Mouse (Mus musculus) olfactory bulb, adult 2 months (tissue): ENCODE results near the gene Aif1. TPM values are rescaled to one million over a fixed set of nuclear protein-coding genes. Genes with fewer than 3 reads are reported as not detected.
A peak's percentile ranks its signal among the peaks of the same experiment; 100 is the strongest.

Experiments
- H3K27ac ChIP-seq: fragments of 200-500 bp; 2 replicates; pipeline ENCODE4 v1.5.1; 2012; ENCODE audit warnings: low read depth, low read length; ENCODE audit not compliant: insufficient read depth
- H3K4me1 ChIP-seq: fragments of 200-500 bp; 2 replicates; pipeline ENCODE4 v1.6.1; 2012; ENCODE audit warnings: low read length; ENCODE audit not compliant: control insufficient read depth, insufficient read depth
- H3K4me3 ChIP-seq: fragments of 200-500 bp; 2 replicates; pipeline ENCODE4 v1.5.1; 2012; ENCODE audit warnings: mild to moderate bottlenecking, low read depth, low read length, moderate library complexity; ENCODE audit not compliant: insufficient read depth
- CTCF ChIP-seq: fragments of 200-500 bp; IDR thresholded peaks from 2 replicates; pipeline ENCODE4 v1.5.1; 2012; ENCODE audit warnings: low read depth, mild to moderate bottlenecking, low read length, moderate library complexity; ENCODE audit not compliant: insufficient read depth
- POLR2A ChIP-seq: fragments of 200-500 bp; IDR thresholded peaks from 2 replicates; pipeline ENCODE4 v1.6.1; 2012; ENCODE audit warnings: mild to moderate bottlenecking, low read depth, low read length, moderate library complexity; ENCODE audit not compliant: insufficient read depth
- WGBS: fragments of 180-500 bp; shearing (Covaris S2); methylation state at CpG from one replicate; pipeline ENCODE4 v1.1.7; 2018; 5-methylcytosine and 5-hydroxymethylcytosine counted together
- polyA plus RNA-seq: library from polyadenylated mRNA; stranded (reverse); fragments of >200 nt; gene quantifications from 2 replicates; pipeline ENCODE4 v1.2.4, GENCODE M21; 2012; ENCODE audit warnings: low replicate concordance; ENCODE audit not compliant: missing spikeins, insufficient read depth, insufficient read length

Aif1 gene
- polyA plus RNA-seq, 1 experiment: not detected

DNA sequence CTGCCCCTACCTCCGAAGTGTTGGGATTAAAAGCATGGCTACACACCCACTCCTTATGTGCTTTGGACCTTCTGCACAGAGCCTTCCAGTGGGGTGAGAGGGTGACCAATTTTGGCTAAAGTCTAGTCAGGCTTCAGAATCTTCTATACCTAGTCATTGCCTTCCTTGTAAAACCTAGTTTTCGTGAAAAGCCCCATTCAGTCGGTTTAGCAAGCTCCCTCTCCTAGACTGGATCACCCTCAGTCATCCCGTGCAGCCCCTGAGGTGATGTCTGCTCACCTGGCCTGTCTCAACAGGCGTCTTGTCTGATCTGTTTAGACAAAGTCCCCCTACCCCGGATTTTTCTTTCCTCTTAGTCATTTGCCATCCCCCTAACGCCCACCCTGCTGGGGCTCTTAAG is 22.2 kb upstream of the Aif1 start:
- 78% methylated on average over 7 of the region's 7 CpGs for WGBS
- no peak for TF ChIP-seq CTCF
- no peak for TF ChIP-seq POLR2A
- Histone ChIP-seq H3K4me1 (peaks cover 16% of the 10 kb centered on the region), H3K4me3 (no peak overlapping the region), H3K27ac (no peak overlapping the region)

DNA sequence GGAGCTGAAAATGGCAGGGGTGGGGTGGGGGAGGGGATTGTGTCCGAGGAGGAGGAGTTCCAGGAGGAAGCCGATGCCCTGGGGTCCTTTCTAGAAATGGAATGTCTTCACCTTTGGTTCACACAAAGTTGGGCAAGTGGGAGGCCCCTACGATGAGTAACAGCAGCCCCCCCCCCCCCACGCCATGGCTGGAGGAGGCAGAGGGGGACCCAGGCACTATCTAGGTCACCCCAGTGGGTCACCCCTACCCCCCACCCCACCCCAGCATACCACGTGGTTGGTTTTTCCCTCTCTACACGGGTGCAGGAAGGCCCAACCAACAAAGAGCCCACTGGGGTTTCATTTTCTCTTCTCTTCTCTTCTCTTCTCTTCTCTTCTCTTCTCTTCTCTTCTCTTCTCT is 21.3 kb upstream of the Aif1 start:
- H3K27ac ChIP-seq: no peak overlapping the region
- TF ChIP-seq CTCF (no peak), POLR2A (no peak)
- H3K4me1 ChIP-seq: peaks cover 16% of the 10 kb centered on the region
- 49% methylated on average over 6 of the region's 6 CpGs for WGBS
- no peak overlapping the region for H3K4me3 ChIP-seq

DNA sequence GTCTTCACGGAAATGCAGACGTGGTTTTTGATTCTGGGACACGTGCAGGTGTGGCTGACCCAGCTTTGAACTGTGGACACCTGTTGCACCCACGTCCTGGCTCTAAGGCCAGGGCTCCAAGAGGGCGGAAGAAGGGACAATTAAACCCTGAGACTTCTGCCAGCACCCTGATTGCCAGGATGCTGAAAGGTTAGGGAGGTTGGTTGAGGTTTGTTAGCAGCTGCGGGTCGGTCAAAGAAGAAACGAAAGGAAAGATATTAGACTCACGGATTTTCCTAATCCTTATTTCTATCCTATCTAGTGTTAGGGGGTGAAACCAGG is 20.4 kb upstream of the Aif1 start:
- TF ChIP-seq CTCF: no peak
- TF ChIP-seq POLR2A: no peak
- Histone ChIP-seq H3K4me1 (peaks cover 14% of the 10 kb centered on the region), H3K4me3 (peak overlapping the region; percentile 44; the same call in 1 of the 2 replicates), H3K27ac (no peak overlapping the region)
- 34% methylated on average over 9 of the region's 9 CpGs for WGBS

GRCm38 (mm10) chr17:35195631-35196320 is 19.9 kb upstream of the Aif1 start:
- Histone ChIP-seq H3K4me1 (peaks cover 14% of the 10 kb centered on the region), H3K27ac (no peak overlapping the region), H3K4me3 (peak overlapping the region; percentile 44)
- WGBS: under 1% methylated on average over 66 of the region's 66 CpGs
- no peak for TF ChIP-seq POLR2A
- TF ChIP-seq CTCF: peak; percentile 86

- 52% methylated on average over 19 of the region's 19 CpGs for WGBS
- TF ChIP-seq POLR2A: no peak
- H3K4me3 ChIP-seq: peak overlapping the region; percentile 44
- peaks cover 14% of the 10 kb centered on the region for H3K4me1 ChIP-seq
- H3K27ac ChIP-seq: no peak overlapping the region
Measured at GRCm38 (mm10) chr17:35194844-35195630, 19.2 kb upstream of the Aif1 start.

DNA sequence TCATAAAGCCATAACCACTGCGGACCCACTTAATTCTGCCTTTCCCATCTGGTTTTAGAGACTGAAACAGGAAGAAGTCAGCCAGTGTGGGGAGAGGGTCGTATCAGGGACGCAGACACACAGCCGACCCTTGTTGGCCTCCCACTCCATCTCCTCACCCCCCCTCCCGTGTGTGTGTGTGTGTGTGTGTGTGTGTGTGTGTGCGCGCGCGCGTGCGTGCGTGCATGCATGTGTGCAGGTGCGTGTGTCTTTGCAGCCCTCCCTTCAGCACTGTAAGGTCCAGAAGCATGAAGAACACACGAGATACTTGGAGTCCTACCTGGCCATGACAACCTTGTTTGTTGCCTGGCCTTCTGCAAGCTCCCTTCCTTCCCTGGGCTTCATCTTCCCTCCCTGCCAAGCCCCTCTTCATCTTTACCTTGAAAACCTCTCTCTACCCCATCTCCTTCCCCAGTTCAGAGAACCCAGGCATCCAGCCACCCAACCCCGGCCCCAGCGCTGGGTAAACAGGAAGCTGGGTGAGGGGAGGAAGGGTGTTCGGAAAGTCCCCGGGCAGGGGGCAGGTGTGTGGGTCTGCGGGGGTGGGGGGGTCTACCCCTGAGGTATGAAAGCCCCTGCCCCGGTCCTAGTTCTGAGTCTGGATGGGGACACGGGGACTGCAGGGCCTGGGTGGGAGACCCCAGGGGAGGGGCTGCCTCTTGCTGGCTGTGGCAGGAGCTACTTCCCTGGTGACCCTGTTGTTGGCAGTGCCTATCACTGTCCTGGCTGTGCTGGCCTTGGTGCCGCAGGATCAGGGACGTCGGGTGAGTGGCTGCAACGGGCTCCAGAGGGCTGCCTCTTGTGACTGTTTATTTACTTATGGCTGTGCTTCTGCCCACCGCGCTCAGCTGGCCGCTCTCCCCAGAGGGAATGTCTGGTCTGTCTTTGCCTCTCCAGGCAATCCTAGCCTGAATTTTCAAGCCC is 18.3 kb upstream of the Aif1 start, which contains the start of gene Ltb:
Gene Ltb, plus strand, starts transcription at position 559 of the 963 bp plus-strand sequence.
- WGBS: 85% methylated on average over 28 of the region's 28 CpGs
- TF ChIP-seq CTCF (no peak), POLR2A (no peak)
- Histone ChIP-seq H3K4me1 (peaks cover 14% of the 10 kb centered on the region), H3K27ac (no peak within 1 kb of the TSS), H3K4me3 (peak within 1 kb of the TSS; percentile 44)

GRCm38 (mm10) chr17:35192924-35193323 is 17.1 kb upstream of the Aif1 start:
- H3K4me3 ChIP-seq: no peak overlapping the region
- no peak overlapping the region for H3K27ac ChIP-seq
- H3K4me1 ChIP-seq: peaks cover 14% of the 10 kb centered on the region
- TF ChIP-seq POLR2A: no peak
- TF ChIP-seq CTCF: no peak
- 91% methylated on average over 5 of the region's 5 CpGs for WGBS

DNA sequence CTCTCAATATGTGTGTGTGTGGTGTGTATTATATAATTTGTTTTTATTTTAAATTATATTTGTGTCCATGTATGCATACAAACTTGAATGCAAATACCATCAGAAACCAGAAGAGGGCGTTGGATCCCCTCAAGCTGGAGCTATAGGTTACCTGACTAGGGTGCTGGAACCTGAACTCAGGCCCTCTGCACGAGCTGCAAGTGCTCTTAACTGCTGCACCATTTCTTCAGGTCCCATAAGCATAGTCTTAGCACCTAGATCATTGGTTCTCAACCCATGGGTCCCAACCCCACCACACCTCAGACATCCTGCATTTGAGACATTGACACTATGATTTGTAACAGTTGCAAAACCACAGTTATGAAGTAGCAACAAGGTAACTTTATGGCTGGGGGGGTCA is 15.9 kb upstream of the Aif1 start:
- TF ChIP-seq POLR2A (no peak), CTCF (no peak)
- 63% methylated on average over 2 of the region's 2 CpGs for WGBS
- H3K4me3 ChIP-seq: no peak overlapping the region

More for the DNA sequence above, 15.9 kb upstream of the Aif1 start:
- Histone ChIP-seq H3K27ac (no peak overlapping the region), H3K4me1 (peaks cover 15% of the 10 kb centered on the region)
